Comparison of ENCODE assay signal across 19 mouse cellular contexts in the genomic region with DNA sequence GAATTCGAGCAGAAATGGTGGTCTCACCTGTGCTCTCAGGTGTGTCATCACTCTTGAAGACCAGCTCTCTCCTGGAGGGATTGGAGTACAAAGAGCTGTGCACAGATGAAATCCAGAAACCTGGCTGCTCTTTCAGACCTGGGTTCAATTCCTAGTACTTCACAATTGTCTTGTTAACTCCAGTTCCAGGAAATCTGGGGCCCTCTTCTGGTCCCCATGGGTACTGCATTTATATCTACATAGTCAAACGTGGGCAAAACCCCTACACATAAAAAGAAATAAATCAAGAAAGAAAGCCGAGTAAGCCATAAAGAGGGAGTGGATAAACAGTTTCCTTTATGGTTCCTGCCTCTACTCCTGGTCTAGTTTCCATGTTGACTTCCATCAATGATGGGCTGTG. TPM values are rescaled to one million over a fixed set of nuclear protein-coding genes. Genes with fewer than 3 reads are reported as not detected.
A peak's percentile ranks its signal among the peaks of the same experiment; 100 is the strongest.
DNase-seq lines count a peak whose midpoint lies in the region; ATAC-seq and TF ChIP-seq lines count a peak whose summit lies in the region.
"Had no signal": no experiment of that assay in that cellular context is flagged by ENCODE, and none has a peak within 500 bp of the region (broad histone marks: within the 10 kb centered on the region; RNA-seq: fewer than 3 reads in every experiment).

No protein-coding gene starts in this region.

- TF ChIP-seq CTCF in lung, embryonic 14.5 days (IDR thresholded peaks at IDR 0.05; ENCODE audit: low read depth): peak; percentile 22; the same call in 1 of the 2 replicates

- no peaks in the 10 kb centered on the region for H3K27me3 ChIP-seq in lung, embryonic 14.5 days (ENCODE audit: insufficient read depth, low read length)
- H3K27me3 ChIP-seq: embryonic facial prominence, embryonic 15.5 days; limb, embryonic 15.5 days had no signal

- peak; percentile 37 for DNase-seq in CD4-positive, CD25-positive, alpha-beta regulatory T cell, adult 2 months (ENCODE audit: low read depth, low spot score)
- no peak for DNase-seq in lung, embryonic 14.5 days
- no peak for DNase-seq in lung, postnatal 25 days (ENCODE audit: low spot score)
- peak; percentile 47 for DNase-seq in ES-E14 (ENCODE audit: low read depth, low spot score)
- DNase-seq in induced T-regulatory cell, adult 2 months (ENCODE audit: low read depth): peak; percentile 60
- no peak for DNase-seq in embryo, embryonic 11 days
- no peak for DNase-seq in cerebellum, postnatal 36 days
- DNase-seq: cerebellum, adult 11 months had no signal

- no peak overlapping the region for H3K4me3 ChIP-seq in lung, embryonic 14.5 days (ENCODE audit: low read depth, low read length)
- no peak overlapping the region for H3K4me3 ChIP-seq in ES-E14 (ENCODE audit: insufficient read depth in 1 of 2, low read depth in 1 of 2, low read length in 2 of 2, poor library complexity in 1 of 2, severe bottlenecking in 1 of 2)
- H3K4me3 ChIP-seq: embryonic facial prominence, embryonic 15.5 days; limb, embryonic 15.5 days; midbrain, embryonic 10.5 days had no signal

- WGBS in lung, embryonic 14.5 days: 62% methylated on average over 3 of the region's 3 CpGs

- H3K27ac ChIP-seq in lung, embryonic 14.5 days (ENCODE audit: low read depth): no peak overlapping the region
- H3K27ac ChIP-seq in ES-E14 (ENCODE audit: insufficient read depth, low read depth, low read length, poor library complexity, severe bottlenecking): no peak overlapping the region
- H3K27ac ChIP-seq: embryonic facial prominence, embryonic 15.5 days; limb, embryonic 15.5 days; midbrain, embryonic 10.5 days had no signal

- H3K9me3 ChIP-seq in lung, embryonic 14.5 days (ENCODE audit: low read depth, low read length): no peaks in the 10 kb centered on the region
- no peaks in the 10 kb centered on the region for H3K9me3 ChIP-seq in ES-E14 (ENCODE audit: control insufficient read depth, insufficient read depth, low read depth, low read length)
- H3K9me3 ChIP-seq: embryonic facial prominence, embryonic 15.5 days; limb, embryonic 15.5 days had no signal

- in situ Hi-C loops in ES-E14 (cut with MboI; ENCODE audit: low sequenced_read_pairs in 2 of 2, unreplicated experiment in 2 of 2): no loop called here

- H3K4me1 ChIP-seq in lung, embryonic 14.5 days (ENCODE audit: insufficient read depth): no peaks in the 10 kb centered on the region
- no peaks in the 10 kb centered on the region for H3K4me1 ChIP-seq in ES-E14 (ENCODE audit: control insufficient read depth in 2 of 2, insufficient read depth in 2 of 2, low read length in 2 of 2, poor library complexity in 1 of 2)
- H3K4me1 ChIP-seq: embryonic facial prominence, embryonic 15.5 days; limb, embryonic 15.5 days; midbrain, embryonic 10.5 days had no signal

- H3K4me2 ChIP-seq in lung, embryonic 14.5 days: no peak overlapping the region
- H3K4me2 ChIP-seq: embryonic facial prominence, embryonic 15.5 days; limb, embryonic 15.5 days had no signal

- H3K36me3 ChIP-seq in lung, embryonic 14.5 days (ENCODE audit: insufficient read depth): no peaks in the 10 kb centered on the region
- no peaks in the 10 kb centered on the region for H3K36me3 ChIP-seq in ES-E14 (ENCODE audit: control insufficient read depth, insufficient read depth, low read length, poor library complexity, severe bottlenecking)
- H3K36me3 ChIP-seq: embryonic facial prominence, embryonic 15.5 days; limb, embryonic 15.5 days; midbrain, embryonic 10.5 days had no signal

- no peak overlapping the region for H3K9ac ChIP-seq in lung, embryonic 14.5 days
- no peak overlapping the region for H3K9ac ChIP-seq in ES-E14 (ENCODE audit: insufficient read depth, low read depth, low read length, poor library complexity, severe bottlenecking)
- H3K9ac ChIP-seq: embryonic facial prominence, embryonic 15.5 days; limb, embryonic 15.5 days had no signal

- no peak for ATAC-seq in CD4-positive, CD25-positive, alpha-beta regulatory T cell, adult 4 months
- ATAC-seq in lung, embryonic 14.5 days (ENCODE audit: insufficient read depth): no peak
- ATAC-seq: inflammation-experienced regulatory T-cells, adult 6 months had no signal

TF ChIP-seq in ES-E14, 5 proteins besides CTCF, POLR2A, EP300 and RAD21:
- no peak for TF ChIP-seq HCFC1 (IDR thresholded peaks at IDR 0.05; ENCODE audit: borderline replicate concordance, insufficient read depth, low read length)
- TF ChIP-seq ZNF384 (IDR thresholded peaks at IDR 0.05; ENCODE audit: low read depth, low read length): no peak
- TF ChIP-seq CHD2 (IDR thresholded peaks at IDR 0.05; ENCODE audit: low read depth, low read length): no peak
- TF ChIP-seq MAFK (IDR thresholded peaks at IDR 0.05; ENCODE audit: insufficient read depth, low read depth, low read length): no peak
- TF ChIP-seq ZC3H11A (IDR thresholded peaks at IDR 0.05; ENCODE audit: borderline replicate concordance, low read depth, low read length): no peak

RNA-seq across cellular contexts. Expression of a gene that starts 8.6 kb away (rescaled TPM):
- polyA plus RNA-seq in CD4-positive, CD25-positive, alpha-beta regulatory T cell, adult 4 months (2017; shearing (Covaris generic)): 100 to 1,000 TPM in 1 of 2 experiments, 10 to 100 TPM in 1; 81.9 to 102 TPM
- polyA plus RNA-seq in lung, embryonic 14.5 days (2014; fragmentation: Nextera tagmentation; extraction: Ambion mirVana): 155 and 160 TPM in 2 replicates
- 72.0 and 98.8 TPM in 2 replicates for total RNA-seq in ES-E14 (2012; rRNA removed)

RNA-seq across cellular contexts. Expression of a gene that starts 31.2 kb away (rescaled TPM):
- polyA plus RNA-seq in CD4-positive, CD25-positive, alpha-beta regulatory T cell, adult 4 months (2017; shearing (Covaris generic)): under 1 TPM in 1 of 2 experiments, not detected in 1; 0.65 TPM
- polyA plus RNA-seq in lung, embryonic 14.5 days (2014; fragmentation: Nextera tagmentation; extraction: Ambion mirVana): 0.13 TPM in 1 of 2 replicates, not detected in the other
- not detected in 2 replicates for total RNA-seq in ES-E14 (2012; rRNA removed)
- total RNA-seq: hematopoietic stem cell, adult 5-6 weeks; layer of hippocampus, adult 8-10 months; left cerebral cortex, postnatal 10 days; neutrophil, adult 5-6 weeks had no signal
- polyA plus RNA-seq: forebrain, embryonic 11.5 days; heart, embryonic 14.5 days had no signal

Comparison
In these comparisons a context has a peak if more than half of its experiments do, and no peak if none do; other contexts are left out.
1. DNase-seq: peak in CD4-positive, CD25-positive, alpha-beta regulatory T cell, adult 2 months (single experiment), ES-E14 (single experiment) and induced T-regulatory cell, adult 2 months (single experiment); none in lung, embryonic 14.5 days (single experiment), lung, postnatal 25 days (single experiment), embryo, embryonic 11 days (single experiment) and cerebellum, postnatal 36 days (0 of 2).